Mouse (Mus musculus) bone marrow, adult 2 months (tissue): ENCODE results near the gene Mrpl27.

Experiments used
- CTCF ChIP-seq: fragments of 200-500 bp; IDR thresholded peaks from 2 replicates; pipeline ENCODE4 v1.5.1; 2011; ENCODE audit warnings: low read length, control low read depth; ENCODE audit not compliant: control insufficient read depth, insufficient read depth
- POLR2A ChIP-seq: fragments of 200-500 bp; IDR thresholded peaks from 2 replicates; pipeline ENCODE4 v1.6.1; 2011; ENCODE audit warnings: low read depth, mild to moderate bottlenecking, control low read depth, low read length, borderline replicate concordance; ENCODE audit not compliant: control insufficient read depth

- TF ChIP-seq POLR2A = no peak
- no peak for TF ChIP-seq CTCF
These were observed 41.9 kb downstream of the Mrpl27 start for GRCm38 (mm10) chr11:94695508-94695907.
